Mouse (Mus musculus) lung, embryonic 14.5 days (tissue): Measurements from ENCODE around the gene Epn3. TPM values are rescaled to one million over a fixed set of nuclear protein-coding genes. Genes with fewer than 3 reads are reported as not detected.

Source experiments
- ATAC-seq: fragments of 200-750 bp; cut with Nextera tagmentation; 2 replicates; pipeline ENCODE4 v1.8.0; 2017; ENCODE audit warnings: mild to moderate bottlenecking, moderate TSS enrichment, moderate library complexity; ENCODE audit not compliant: insufficient read depth
- DNase-seq: peaks from one replicate; pipeline ENCODE4 v3.0.0-alpha.2; 2015
- H3K27ac ChIP-seq: fragments of 300-500 bp; sonication (generic); 2 replicates; pipeline ENCODE4 v1.5.1; 2014; ENCODE audit warnings: low read depth, mild to moderate bottlenecking, moderate library complexity
- H3K27me3 ChIP-seq: fragments of 300-500 bp; sonication (generic); 2 replicates; pipeline ENCODE4 v1.6.1; 2014; ENCODE audit warnings: low read length, control low read depth; ENCODE audit not compliant: insufficient read depth
- H3K36me3 ChIP-seq: fragments of 300-500 bp; sonication (generic); 2 replicates; pipeline ENCODE4 v1.6.1; 2014; ENCODE audit warnings: control low read depth; ENCODE audit not compliant: insufficient read depth
- H3K4me1 ChIP-seq: fragments of 300-500 bp; sonication (generic); 2 replicates; pipeline ENCODE4 v1.6.1; 2014; ENCODE audit warnings: antibody characterized with exemption, control low read depth; ENCODE audit not compliant: insufficient read depth
- H3K4me2 ChIP-seq: fragments of 300-500 bp; sonication (generic); 2 replicates; pipeline ENCODE4 v1.6.1; 2014; ENCODE audit warnings: mild to moderate bottlenecking
- H3K4me3 ChIP-seq: fragments of 300-500 bp; sonication (generic); 2 replicates; pipeline ENCODE4 v1.5.1; 2014; ENCODE audit warnings: low read depth, low read length
- H3K9ac ChIP-seq: fragments of 300-500 bp; sonication (generic); 2 replicates; pipeline ENCODE4 v1.6.1; 2014
- H3K9me3 ChIP-seq: fragments of 300-500 bp; sonication (generic); 2 replicates; pipeline ENCODE4 v1.6.1; 2016; ENCODE audit warnings: low read depth, low read length, control low read depth
- CTCF ChIP-seq: IDR thresholded peaks from 2 replicates; pipeline ENCODE4 v1.5.1; 2016; ENCODE audit warnings: antibody characterized with exemption, low read depth
- WGBS: fragments of 180-500 bp; shearing (Covaris S2); extraction: QIAGEN DNeasy Blood & Tissue Kit; methylation state at CpG from one replicate; pipeline ENCODE4 v1.1.7; 2014; 5-methylcytosine and 5-hydroxymethylcytosine counted together
- polyA plus RNA-seq: library from polyadenylated mRNA; unstranded; fragments of >200 nt; fragmentation: Nextera tagmentation; extraction: Ambion mirVana; gene quantifications from 2 replicates; pipeline ENCODE4 v1.2.1, GENCODE M21; 2014

Gene Epn3
- polyA plus RNA-seq, 1 experiment from 2014 or later, result 15.9 TPM

DNA sequence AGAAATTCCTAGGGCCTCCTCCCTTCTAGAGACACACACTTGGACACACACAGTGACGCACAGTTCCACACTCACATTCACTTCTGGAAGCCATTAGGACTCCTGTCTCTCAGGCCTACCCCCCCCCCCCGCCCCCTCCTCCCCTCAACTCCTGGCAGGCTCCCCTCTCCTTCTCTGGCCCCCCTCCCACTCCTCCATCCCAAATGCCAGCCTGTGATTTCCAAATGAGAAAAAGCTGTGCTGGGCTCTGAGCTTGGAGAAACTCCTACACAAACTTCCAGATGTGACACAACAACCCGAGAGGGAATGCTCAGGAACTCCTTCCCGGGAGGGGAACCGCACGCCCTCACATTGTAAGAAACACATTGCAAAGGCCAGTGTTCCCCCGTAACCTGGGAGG is 29.4 kb downstream of the Epn3 start:
- Histone ChIP-seq H3K4me2 (peak overlapping the region; percentile 92; the same call in 1 of the 2 replicates), H3K36me3 (0 out of 2 replicates have a peak, but pooled peaks cover 3% of the 10 kb centered on the region), H3K4me3 (0 out of 2 replicates have a peak overlapping the region, but pooled peaks have one; percentile 3), H3K27ac (peak overlapping the region; percentile 63), H3K9me3 (no peaks in the 10 kb centered on the region), H3K4me1 (peaks cover 42% of the 10 kb centered on the region), H3K27me3 (peaks cover 36% of the 10 kb centered on the region), H3K9ac (no peak overlapping the region; the same call in 1 of the 2 replicates)
- 49% methylated on average over 6 of the region's 7 CpGs for WGBS
- no peak for TF ChIP-seq CTCF
- ATAC-seq (no peak), DNase-seq (peak; percentile 42)

DNA sequence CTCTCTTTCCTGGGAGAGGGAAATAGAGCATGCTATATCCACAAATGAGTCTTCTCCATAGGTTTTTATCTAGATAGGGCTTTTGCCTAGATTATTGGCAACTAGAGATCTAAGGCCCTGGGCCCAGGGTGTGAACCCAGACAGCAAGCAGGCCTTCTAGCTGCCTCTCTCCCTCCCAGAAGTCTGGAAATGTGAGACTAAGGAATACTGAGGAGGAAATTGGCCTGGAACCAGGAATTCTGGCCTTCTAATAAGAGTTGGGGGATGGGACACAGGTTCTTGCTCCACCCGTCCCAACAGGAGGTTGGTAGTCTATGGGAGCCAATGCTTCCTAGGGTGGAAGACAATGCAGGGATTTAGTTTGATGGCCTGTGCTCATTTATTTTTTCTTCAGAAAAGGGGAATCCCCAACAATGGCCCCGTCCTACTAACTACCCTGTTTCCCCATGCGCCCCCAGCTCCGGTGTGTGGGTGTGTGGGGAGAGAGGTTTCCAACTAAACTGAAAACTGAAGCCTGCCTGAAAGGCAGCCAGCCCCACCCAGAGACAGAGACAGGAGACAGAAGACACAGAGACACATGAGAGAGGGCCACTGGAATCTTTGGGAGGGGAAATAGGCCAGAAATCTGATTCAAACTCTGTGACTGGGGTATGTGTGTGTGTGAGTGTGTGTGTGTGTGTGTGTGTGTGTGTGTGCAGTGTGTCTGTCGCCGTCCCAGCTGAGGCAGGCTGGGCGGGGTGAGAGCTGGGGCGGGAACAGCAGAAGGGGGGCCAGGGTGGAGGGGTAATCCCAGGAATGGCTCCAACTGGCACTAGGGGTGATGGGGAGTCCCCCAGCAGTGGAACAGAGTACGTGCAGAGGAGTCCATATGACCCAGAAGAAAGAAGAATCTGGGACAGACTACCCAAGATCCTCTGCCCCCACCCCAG is 30.4 kb downstream of the Epn3 start:
- no peak overlapping the region for H3K4me3 ChIP-seq
- no peak for ATAC-seq
- WGBS, result 33% methylated on average over 9 of the region's 9 CpGs
- no peaks in the 10 kb centered on the region for H3K9me3 ChIP-seq
- DNase-seq, result peak; percentile 71
- H3K4me1 ChIP-seq, result peaks cover 36% of the 10 kb centered on the region
- H3K27ac ChIP-seq, result peak overlapping the region; percentile 61
- 0 out of 2 replicates have a peak, but pooled peaks cover 5% of the 10 kb centered on the region for H3K36me3 ChIP-seq
- TF ChIP-seq CTCF, result no peak
- peaks cover 26% of the 10 kb centered on the region for H3K27me3 ChIP-seq
- peak overlapping the region; percentile 25 for H3K4me2 ChIP-seq
- no peak overlapping the region for H3K9ac ChIP-seq

DNA sequence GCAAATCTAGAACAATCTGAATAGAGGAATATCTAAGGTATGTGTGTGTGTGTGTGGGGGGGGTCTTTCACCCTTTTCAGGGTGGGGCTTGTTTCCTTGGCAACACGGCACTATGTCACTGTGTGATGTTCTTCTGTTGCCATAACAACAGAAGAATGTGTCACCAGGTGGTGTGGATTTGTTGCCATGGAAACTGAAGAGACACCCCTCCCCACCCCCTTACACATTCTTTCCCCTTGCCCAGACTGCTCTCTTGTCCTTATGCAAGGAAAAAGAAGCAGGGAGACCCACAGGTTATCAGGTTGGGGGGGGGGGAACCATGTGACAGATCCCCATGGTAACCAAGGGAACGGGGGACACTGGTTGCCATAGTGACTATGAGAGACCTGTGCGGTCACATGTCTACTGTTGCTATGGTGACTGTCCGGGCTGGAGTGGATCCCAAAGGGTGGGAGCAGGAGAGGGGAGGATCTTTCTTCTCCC is 31.2 kb downstream of the Epn3 start:
- 0 out of 2 replicates have a peak overlapping the region, but pooled peaks have one; percentile 61 for H3K27ac ChIP-seq

DNA sequence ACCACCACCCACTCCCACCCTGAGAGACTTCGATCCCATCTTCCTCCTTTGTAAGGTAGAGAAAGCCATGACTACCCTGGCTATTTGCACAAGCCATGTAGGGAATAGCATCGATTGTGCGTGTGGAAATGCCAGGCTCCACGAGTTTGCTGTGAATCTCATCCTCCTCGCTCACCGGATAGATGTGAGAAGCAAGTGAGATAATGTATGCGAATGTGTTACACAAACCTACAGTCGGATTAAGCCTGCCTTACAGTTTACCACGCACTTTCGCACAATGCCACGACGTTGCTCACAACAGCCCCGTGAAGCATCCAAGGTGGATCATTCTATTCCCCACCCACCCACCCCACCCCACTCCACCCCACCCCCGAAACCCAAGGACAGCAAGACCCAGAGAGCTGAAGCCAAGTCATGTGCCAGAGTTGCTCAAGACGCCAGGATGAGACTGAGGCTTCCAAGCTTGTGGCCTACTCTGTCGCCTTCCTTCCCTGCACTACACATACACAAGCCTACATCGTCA is 33.4 kb downstream of the Epn3 start:
- 82% methylated on average over 17 of the region's 17 CpGs for WGBS
- no peak for TF ChIP-seq CTCF
- Histone ChIP-seq H3K9ac (no peak overlapping the region), H3K4me3 (no peak overlapping the region), H3K27me3 (0 out of 2 replicates have a peak, but pooled peaks cover 2% of the 10 kb centered on the region), H3K4me1 (peaks cover 26% of the 10 kb centered on the region), H3K4me2 (no peak overlapping the region), H3K9me3 (no peaks in the 10 kb centered on the region), H3K36me3 (0 out of 2 replicates have a peak, but pooled peaks cover 9% of the 10 kb centered on the region), H3K27ac (no peak overlapping the region)
- DNase-seq, result no peak
- ATAC-seq, result no peak

More for the DNA sequence above, 31.2 kb downstream of the Epn3 start:
- Histone ChIP-seq H3K27me3 (peaks cover 21% of the 10 kb centered on the region), H3K9me3 (no peaks in the 10 kb centered on the region), H3K9ac (no peak overlapping the region), H3K4me3 (no peak overlapping the region), H3K36me3 (0 out of 2 replicates have a peak, but pooled peaks cover 5% of the 10 kb centered on the region), H3K4me1 (peaks cover 36% of the 10 kb centered on the region), H3K4me2 (no peak overlapping the region)
- WGBS, result 22% methylated on average over 4 of the region's 4 CpGs
- peak; percentile 60 for DNase-seq
- TF ChIP-seq CTCF, result no peak
- ATAC-seq, result no peak

DNA sequence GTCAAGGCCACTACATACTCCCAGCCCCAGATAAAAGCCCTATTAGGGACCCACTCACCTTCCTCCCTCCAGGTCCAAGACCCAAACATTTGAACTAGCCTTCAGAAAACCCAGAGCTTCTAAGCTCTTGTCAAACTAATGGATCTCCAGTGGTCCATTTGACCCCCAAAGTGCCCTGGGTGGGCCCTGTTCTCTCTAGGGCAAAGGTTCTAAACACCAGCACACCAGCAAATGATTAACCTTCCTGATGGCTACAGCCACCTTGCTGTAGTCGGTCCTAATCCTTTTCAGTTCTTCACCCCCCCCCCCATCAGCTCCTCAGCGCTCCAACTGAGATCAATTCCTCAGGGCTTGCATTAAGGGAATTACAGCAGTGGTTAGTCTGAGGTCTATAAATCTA is 35.6 kb downstream of the Epn3 start:
- H3K36me3 ChIP-seq, result peaks cover 16% of the 10 kb centered on the region
- ATAC-seq, result no peak

DNA sequence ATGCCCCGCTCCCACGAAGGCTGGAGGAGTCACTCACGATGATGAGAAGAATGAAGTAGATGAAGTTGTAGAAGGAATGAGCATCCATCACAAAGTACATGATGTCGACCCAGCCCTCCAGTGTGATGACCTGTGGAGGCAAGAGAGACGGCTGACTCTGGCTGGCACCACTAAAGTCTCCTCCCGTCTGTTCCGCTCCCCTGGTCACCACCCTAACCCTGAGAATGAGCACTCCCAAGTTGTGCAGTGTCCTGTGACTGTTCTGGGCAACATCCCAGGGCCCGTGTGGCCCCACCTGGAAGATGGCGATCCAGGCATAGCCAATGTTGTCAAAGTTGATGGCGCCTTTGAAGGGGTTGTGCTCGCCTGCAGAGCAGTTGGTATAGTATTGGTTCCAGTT is 37.9 kb downstream of the Epn3 start:
- H3K27ac ChIP-seq, result no peak overlapping the region
- 89% methylated on average over 11 of the region's 11 CpGs for WGBS
- H3K27me3 ChIP-seq, result no peaks in the 10 kb centered on the region
- H3K36me3 ChIP-seq, result peaks cover 29% of the 10 kb centered on the region
- H3K9me3 ChIP-seq, result no peaks in the 10 kb centered on the region
- DNase-seq (no peak), ATAC-seq (no peak)
- no peak overlapping the region for H3K9ac ChIP-seq
- H3K4me1 ChIP-seq, result no peaks in the 10 kb centered on the region
- no peak overlapping the region for H3K4me2 ChIP-seq
- no peak for TF ChIP-seq CTCF
- H3K4me3 ChIP-seq, result no peak overlapping the region

More for the DNA sequence above, 35.6 kb downstream of the Epn3 start:
- 35% methylated on average over 2 of the region's 2 CpGs for WGBS
- no peak for TF ChIP-seq CTCF
- Histone ChIP-seq H3K4me2 (no peak overlapping the region), H3K4me1 (peaks cover 20% of the 10 kb centered on the region), H3K9ac (no peak overlapping the region), H3K9me3 (no peaks in the 10 kb centered on the region), H3K27me3 (no peaks in the 10 kb centered on the region), H3K27ac (no peak overlapping the region), H3K4me3 (no peak overlapping the region)
- DNase-seq, result no peak

DNA sequence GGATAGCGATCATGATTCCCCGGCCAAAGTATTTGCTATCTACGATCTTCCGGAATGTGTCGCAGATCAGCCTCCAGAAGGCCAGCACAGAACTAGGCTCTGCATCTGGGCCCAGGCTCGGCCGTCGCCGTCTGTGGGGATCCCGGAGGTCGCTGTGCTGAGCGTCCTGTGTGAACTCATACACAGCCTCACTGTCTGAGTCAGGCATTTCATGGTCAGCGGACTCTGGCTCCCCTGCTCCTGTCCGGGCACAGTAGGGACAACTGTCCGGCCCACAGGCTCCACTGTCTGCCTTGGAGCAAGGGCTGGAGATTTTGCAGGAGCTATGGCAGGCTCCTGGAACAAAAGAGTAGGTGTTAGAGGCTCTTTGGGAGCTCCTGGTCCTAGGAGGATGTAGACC is 42.8 kb downstream of the Epn3 start:
- no peak for TF ChIP-seq CTCF
- Histone ChIP-seq H3K4me2 (no peak overlapping the region), H3K4me1 (no peaks in the 10 kb centered on the region), H3K36me3 (peaks cover 22% of the 10 kb centered on the region), H3K27me3 (no peaks in the 10 kb centered on the region), H3K9ac (no peak overlapping the region), H3K9me3 (no peaks in the 10 kb centered on the region), H3K27ac (no peak overlapping the region), H3K4me3 (no peak overlapping the region)
- WGBS, result 77% methylated on average over 15 of the region's 15 CpGs
- DNase-seq, result no peak
- ATAC-seq, result no peak
